Mouse (Mus musculus): ENCODE measurements around the gene Cdc42se1.

The Cdc42se1 gene

DNA sequence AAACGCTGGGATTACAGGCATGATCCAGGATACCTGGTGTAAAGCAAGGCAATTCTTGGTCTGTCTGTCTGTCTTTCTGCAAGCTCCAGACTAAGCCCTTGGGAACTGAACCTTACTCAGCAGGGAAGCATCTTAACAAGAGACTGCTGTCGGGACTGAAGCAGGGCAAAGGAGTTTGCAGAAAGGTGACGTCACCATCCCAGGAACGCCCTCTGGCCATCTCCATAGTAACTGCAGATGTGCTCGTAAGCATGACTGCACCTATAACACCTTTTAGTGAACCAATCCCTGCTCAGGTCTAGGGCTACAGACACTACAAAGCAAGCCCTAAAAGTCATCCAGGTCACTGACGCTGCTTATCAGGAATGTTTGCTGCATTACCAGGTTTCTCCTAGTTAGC lies 4.2 kb upstream of the Cdc42se1 start:
- no peak for DNase-seq (ENCODE audit: low read depth, low spot score)

DNA sequence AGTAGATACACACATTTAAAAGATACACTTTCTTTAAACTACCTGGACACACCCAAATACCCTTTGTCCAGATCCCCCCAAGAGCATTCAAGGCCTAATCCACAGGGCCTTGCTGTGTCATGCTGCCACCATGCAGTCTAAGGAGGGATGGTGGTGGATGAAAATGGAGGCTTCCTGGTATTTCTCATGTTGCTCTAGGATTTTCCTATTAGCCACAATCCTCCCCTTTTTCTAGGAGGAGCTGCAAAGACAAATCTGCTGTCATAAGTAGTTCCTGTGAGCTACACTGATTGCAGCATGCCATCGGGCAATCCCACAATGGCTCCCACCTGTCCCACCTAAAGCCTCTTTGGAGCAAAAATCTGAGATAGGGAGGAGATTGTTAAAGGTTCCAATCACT lies 1.3 kb upstream of the Cdc42se1 start:
- DNase-seq (ENCODE audit: low read depth, low spot score) = no peak

- DNase-seq (ENCODE audit: low read depth, low spot score) = no peak
These were observed 605 bp downstream of the Cdc42se1 start for GRCm38 (mm10) chr3:95228894-95229780.

DNA sequence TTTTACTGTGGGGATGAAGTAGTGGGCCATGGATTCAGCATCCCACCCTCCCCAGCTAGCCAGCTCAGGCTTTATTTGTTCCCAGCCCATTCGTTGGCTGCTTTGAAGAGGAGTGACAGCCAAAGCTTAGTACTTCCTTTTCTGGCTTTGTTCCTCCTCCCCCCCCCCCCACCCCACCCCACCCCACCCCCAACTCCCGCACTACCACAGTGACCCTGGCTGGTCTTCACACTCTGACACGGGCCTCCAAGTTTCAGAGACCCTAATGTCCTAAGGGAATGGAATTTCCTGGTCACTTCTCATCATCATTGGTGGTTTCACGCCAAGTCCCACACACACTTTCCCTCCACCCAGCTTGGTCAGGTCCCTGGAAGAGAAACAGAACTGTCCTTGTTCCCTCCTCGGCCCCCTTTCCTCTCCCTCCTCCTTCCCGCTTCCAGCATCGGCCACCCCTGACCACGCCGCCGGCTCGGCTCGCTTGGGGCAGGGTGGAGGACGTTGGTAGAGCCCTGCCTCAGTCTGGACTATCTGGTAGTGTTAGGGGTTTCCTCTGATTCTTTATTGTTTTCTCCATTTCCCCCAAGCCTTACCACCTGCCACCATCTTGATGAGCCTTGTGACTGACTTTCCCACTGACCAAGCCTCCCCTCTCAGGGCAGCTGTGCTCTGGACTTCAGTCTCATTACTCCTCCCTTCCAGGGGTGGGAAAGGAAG lies 1.4 kb downstream of the Cdc42se1 start:
- no peak for DNase-seq (ENCODE audit: low read depth, low spot score)

DNA sequence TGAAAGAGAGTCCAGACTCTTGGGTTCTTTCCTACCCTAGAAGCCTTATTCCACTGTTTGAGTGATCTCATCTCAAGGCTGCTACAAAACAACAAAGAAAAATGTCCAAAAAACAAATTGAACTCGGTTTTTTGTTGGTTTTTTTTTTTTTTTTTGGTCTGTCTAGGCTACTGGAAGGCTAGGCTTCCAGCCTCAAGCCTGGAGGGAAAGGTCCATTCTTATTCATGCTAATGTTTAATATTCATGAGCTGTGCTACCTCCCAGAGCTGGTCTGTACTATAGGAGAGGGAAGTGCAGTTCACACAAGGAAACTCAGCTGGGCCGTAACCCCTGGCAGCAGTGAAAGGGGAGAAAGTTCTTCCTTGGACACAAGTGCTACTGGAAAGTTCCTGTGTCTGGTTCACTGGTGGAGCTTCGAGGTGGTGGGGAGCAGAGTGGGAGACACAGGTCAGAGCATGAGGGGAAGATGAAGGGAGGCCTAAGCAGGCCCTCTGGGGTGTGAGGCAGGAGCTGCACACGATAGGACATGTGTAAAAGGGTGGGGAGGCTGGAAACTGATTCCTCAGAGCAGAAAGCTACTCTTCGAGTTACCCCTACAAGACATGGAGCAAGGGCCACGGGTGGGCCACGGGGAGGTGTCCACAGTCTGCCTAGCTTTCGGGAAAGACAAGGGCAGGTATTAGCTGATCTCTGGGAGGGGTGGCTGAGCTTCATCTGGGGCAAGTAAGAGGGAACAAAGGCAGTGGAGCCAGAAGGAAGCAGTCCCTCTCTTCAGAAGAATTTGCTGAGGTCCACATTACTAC lies 2.2 kb downstream of the Cdc42se1 start:
- no peak for DNase-seq (ENCODE audit: low read depth, low spot score)

DNA sequence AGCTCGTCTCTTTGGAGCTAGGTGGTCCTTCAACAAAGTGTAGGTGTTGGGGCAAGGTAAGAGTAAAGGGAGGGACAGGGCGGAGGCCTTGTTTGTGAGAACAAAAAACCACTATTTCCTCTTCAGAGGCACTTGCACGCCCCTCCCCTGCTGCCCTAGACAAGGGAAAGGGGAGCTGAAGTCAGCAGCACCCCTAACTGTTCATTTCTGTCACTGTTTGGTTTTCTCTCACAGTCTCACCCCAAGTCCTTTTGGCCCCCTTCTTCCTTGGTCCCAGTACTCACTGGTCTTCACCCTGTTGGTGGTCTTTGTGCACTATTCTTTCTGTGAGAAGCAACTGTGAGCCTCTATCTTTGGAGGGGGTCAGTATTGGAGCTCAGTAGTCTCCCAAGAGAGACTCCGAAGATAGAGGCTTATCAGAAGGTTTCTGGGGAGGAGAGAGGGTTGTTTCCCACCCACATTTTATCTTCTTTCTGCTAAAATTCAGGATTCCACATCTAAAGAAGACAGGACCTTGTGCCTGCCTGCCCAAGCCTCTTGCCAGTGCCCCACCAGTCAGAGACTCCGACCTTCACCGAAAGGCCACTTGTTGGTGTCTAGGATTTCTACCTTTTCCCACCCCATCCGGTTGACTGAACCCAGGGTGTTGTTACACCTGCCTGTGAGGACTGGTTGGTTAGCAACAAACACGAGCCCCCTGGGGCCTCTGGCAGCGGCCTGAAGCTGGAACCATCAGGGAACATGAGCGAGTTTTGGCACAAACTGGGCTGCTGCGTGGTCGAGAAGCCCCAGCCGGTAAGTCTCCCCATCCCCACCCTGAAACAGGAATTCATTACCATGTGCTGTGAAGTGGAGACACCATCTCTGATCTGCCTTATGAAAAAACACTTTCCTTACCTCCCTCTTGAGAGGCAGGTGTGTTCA lies 3.0 kb downstream of the Cdc42se1 start, which contains the start of gene Mllt11:
Gene Mllt11, minus strand, starts transcription at position 874 of the 924 bp plus-strand sequence.
- no peak for DNase-seq (ENCODE audit: low read depth, low spot score)

DNA sequence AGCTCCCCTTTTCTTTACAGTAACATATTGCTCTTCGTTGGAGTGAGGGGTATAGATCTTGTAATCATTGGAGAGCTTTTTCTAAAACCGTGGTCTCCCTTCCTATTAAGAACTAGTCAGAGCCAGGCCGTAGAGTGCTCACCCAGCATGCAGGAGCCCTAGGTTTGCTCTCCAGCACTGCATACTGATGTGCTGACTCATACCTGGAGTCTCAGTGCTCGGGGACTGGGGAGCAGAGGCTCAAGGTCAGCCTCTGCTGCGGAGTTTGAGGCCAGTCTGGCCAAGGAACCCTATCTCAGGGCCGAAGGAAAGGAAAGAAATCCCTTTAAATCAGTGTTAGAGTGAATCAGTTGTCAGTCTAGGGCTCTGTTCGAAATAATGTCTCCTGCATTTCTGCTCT lies 4.2 kb downstream of the Cdc42se1 start:
- no peak for DNase-seq (ENCODE audit: low read depth, low spot score)

DNA sequence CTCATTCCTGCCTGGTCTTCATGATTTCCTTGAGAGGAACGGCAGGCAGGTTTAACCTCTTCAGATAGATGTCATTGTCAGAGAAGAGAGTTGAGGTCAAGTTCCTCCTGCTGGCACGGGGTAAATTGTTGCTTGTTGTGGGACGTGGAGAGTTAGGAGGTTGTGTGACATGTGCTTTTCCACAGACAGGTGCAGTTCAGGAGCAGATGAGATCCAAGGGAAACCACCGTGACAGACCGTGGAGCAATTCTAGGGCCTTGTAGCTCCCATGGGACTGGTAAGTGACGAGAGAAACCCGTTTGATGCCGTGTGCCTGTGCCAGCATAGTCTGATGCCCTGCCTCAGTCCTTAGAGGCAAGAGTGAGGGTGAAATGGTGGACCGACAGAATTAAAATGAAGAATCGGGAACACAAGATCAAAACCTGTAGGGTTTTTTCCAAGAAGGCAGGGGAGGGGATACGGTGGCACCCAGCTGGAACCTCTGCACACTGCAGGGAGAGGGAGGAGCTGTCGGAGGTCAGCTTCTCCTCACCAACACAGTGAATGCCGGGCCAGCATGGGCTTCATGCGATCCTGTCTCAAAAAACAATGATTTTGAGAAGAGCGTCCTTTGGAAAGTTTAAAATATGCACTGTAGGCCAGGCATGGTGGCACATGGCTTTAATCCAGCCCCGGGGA lies 4.9 kb downstream of the Cdc42se1 start:
- no peak for DNase-seq (ENCODE audit: low read depth, low spot score)

GRCm38 (mm10) chr3:95235386-95236301 lies 7.1 kb downstream of the Cdc42se1 start:
- DNase-seq (ENCODE audit: low read depth, low spot score) = no peak

DNA sequence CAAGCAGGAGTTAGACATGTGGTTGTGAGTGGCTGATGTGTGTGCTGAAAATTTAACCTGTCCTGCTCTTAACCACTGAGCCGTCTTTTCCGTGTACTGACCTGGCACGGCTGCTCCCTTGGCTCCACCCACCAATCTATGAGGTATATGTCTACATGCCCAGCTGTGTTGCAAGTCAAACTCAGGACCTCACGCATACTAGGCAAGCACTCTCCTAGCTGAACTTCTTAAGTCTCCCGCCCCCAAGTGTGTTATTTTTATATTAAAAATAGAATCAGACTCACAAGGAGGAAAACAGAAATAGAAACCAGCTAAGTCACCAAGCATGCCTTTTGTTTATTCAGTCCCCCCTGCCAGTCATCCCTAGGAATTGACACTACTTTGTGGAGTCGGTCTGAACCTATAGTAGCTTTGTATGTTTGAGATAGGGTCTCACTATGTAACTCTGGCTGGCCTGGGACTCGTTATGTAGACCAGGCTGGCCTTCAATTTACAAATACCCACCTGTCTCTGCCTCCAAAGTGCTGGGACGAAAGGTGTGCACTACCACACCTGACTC lies 9.1 kb downstream of the Cdc42se1 start:
- no peak for DNase-seq (ENCODE audit: low read depth, low spot score)

- no peak for DNase-seq (ENCODE audit: low read depth, low spot score)
These were observed 10.5 kb downstream of the Cdc42se1 start for GRCm38 (mm10) chr3:95239022-95239421.

- DNase-seq (ENCODE audit: low read depth, low spot score) = no peak
These were observed 11.4 kb downstream of the Cdc42se1 start for GRCm38 (mm10) chr3:95239971-95240370.

- no peak for DNase-seq (ENCODE audit: low read depth, low spot score)
These were observed 12.4 kb downstream of the Cdc42se1 start for GRCm38 (mm10) chr3:95240900-95241299.

GRCm38 (mm10) chr3:95241498-95241897 lies 13.0 kb downstream of the Cdc42se1 start, which contains the start of gene Gm128:
TSS of gene Gm128 (minus strand) at chr3:95241598.
- no peak for DNase-seq (ENCODE audit: low read depth, low spot score)

DNA sequence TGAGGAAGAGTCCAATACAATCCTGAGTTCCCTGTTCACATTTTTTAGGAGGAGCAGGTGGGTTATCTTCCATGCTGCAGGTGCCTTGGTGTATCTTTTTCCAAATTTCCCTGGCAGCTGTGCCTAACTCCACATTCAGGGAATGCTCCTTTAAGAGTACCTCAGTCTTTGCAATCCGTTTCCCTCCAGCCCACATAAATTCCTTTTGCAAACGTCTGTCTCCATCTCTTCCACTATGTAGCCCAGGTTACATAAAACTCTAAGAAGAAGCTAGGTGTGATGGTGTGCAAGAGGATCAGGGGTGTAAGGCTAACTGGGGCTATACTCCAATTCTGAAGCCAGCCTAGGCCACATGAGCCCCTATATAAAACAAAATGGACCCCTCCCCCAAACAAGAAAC lies 14.6 kb downstream of the Cdc42se1 start:
- DNase-seq (ENCODE audit: low read depth, low spot score) = no peak

DNA sequence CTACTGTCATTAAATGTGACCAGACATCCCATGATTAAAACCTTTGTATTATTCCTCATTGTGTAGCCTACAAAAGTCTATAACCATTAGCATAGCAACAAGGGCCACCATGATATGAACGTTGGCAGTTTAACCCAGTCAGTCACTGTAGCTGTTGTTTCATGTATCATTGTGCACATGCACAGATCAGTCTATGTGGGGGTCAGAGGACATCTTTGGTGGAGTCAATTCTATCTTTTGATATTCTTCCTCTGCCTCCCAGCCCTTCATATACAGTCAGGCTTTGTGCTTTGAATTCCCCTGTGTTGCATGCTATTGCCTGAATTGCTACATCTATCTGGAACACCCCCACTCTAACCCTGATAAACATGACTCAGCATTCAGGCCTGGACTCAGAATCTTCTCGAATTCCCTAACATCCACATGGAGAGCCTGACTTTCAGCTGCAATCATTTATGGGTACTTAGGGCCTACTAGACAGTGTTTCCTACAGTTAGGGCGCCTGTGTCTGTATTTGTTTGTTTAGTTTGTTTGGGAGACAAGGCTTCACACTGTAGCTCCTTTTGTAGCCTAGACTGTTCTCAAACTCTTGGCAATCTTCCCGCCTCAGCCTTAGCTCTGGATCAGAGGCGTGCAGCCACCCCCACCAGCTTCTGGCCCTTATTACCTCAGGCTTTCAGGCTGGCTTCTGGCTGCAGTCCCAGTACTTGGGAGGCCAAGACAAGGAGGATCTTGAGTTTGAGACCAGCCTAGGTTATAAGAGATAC lies 18.1 kb downstream of the Cdc42se1 start:
- no peak for DNase-seq (ENCODE audit: low read depth, low spot score)

DNA sequence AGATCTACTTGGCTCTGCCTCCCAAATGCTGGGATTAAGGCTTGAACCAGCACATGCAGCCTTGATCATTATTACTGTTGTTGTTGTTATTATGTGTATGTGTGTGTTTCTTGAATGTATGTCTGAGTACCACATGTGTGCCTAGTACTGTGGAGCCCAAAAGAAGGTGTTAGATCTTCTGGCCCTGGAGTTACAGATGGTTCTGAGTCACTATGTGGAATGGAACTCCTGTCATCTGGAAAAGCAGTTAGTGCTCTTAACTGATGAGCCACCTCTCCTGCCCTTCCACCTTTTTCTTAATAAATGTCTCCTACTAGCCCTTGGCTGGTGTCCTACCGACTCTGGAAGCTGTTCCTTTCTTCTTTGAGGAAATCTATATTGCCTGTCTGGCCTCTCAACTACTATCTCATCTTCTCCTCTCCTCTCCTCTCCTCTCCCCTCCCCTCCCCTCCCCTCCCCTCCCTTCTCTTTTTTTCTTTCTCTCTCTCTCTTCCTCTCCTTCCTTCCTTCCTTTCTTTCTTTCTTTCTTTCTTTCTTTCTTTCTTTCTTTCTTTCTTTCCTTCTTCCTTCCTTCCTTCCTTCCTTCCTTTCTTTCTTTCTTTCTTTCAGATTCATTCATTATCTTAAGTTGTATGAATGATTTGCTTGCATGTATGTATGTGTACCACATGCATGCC lies 19.3 kb downstream of the Cdc42se1 start:
- DNase-seq (ENCODE audit: low read depth, low spot score) = no peak

- DNase-seq (ENCODE audit: low read depth, low spot score) = no peak
These were observed 21.8 kb downstream of the Cdc42se1 start for GRCm38 (mm10) chr3:95250361-95250760.

Data from retina, adult 2 months (tissue).